ENCODE assay signal across 14 mouse cellular contexts in the genomic region with DNA sequence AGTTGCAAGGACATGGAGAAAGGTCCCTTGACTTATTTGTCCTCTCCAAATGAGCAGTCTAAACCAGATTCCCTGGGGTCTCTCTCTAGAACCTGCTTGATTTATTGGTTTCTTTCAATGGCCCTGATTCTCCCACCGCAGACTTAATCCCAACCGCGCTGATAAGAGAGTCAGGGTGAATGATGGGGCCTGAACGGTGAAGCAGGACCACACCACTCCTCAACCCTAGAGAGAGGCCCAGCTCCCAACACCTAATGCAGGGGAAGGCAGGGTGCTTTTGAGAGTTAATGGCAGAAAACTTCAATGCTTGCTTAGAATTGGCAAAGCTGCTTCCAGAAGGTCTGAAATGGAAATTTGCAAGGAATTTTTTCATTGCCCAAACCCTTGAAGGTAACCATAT. TPM values are rescaled to one million over a fixed set of nuclear protein-coding genes. Genes with fewer than 3 reads are reported as not detected.
DNase-seq lines count a peak whose midpoint lies in the region; ATAC-seq and TF ChIP-seq lines count a peak whose summit lies in the region.
"Had no signal": no experiment of that assay in that cellular context is flagged by ENCODE, and none has a peak within 500 bp of the region (broad histone marks: within the 10 kb centered on the region; RNA-seq: fewer than 3 reads in every experiment).

No protein-coding gene starts in this region.

- no peak for TF ChIP-seq CTCF in kidney, postnatal 0 days (IDR thresholded peaks at IDR 0.05; ENCODE audit: low read depth)

- no peaks in the 10 kb centered on the region for H3K4me1 ChIP-seq in kidney, postnatal 0 days (replicated peaks; ENCODE audit: insufficient read depth, low read length)
- H3K4me1 ChIP-seq in hindbrain, embryonic 10.5 days (replicated peaks) = peaks cover 57% of the 10 kb centered on the region
- H3K4me1 ChIP-seq in limb, embryonic 15.5 days = peaks cover 39% of the 10 kb centered on the region
- peaks cover 36% of the 10 kb centered on the region for H3K4me1 ChIP-seq in neural tube, embryonic 13.5 days (replicated peaks)

- no peak for DNase-seq in kidney, postnatal 0 days (ENCODE audit: low spot score)
- DNase-seq in kidney, adult 18-20 months = no peak
- no peak for DNase-seq in hindbrain, embryonic 10.5 days (ENCODE audit: low spot score)
- DNase-seq in left cerebral cortex, adult 11 months (ENCODE audit: low spot score) = no peak
- DNase-seq: adrenal gland, postnatal 14 days; cerebellum, postnatal 25 days; kidney, postnatal 36 days had no signal

- peak overlapping the region; percentile 57 for H3K4me3 ChIP-seq in kidney, postnatal 0 days (replicated peaks; ENCODE audit: low read depth, low read length)
- H3K4me3 ChIP-seq in hindbrain, embryonic 10.5 days = peak overlapping the region; percentile 61; the same call in 1 of the 2 replicates
- H3K4me3 ChIP-seq in limb, embryonic 15.5 days = peak overlapping the region; percentile 48
- peak overlapping the region; percentile 16 for H3K4me3 ChIP-seq in neural tube, embryonic 13.5 days

- H3K4me2 ChIP-seq in kidney, postnatal 0 days (ENCODE audit: low read length) = peak overlapping the region; percentile 91
- H3K4me2 ChIP-seq in limb, embryonic 15.5 days = 0 out of 2 replicates have a peak overlapping the region, but pooled peaks have one; percentile 11
- H3K4me2 ChIP-seq in neural tube, embryonic 13.5 days = peak overlapping the region; percentile 14; the same call in 1 of the 2 replicates

- H3K27me3 ChIP-seq in kidney, postnatal 0 days (ENCODE audit: insufficient read depth, low read length) = peaks cover 24% of the 10 kb centered on the region
- peaks cover 93% of the 10 kb centered on the region for H3K27me3 ChIP-seq in hindbrain, embryonic 10.5 days (ENCODE audit: insufficient read depth, poor library complexity, severe bottlenecking)
- H3K27me3 ChIP-seq in limb, embryonic 15.5 days = peaks cover 88% of the 10 kb centered on the region
- peaks cover 100% of the 10 kb centered on the region for H3K27me3 ChIP-seq in neural tube, embryonic 13.5 days

- H3K36me3 ChIP-seq in kidney, postnatal 0 days (ENCODE audit: insufficient read depth, low read length) = no peaks in the 10 kb centered on the region
- no peaks in the 10 kb centered on the region for H3K36me3 ChIP-seq in hindbrain, embryonic 10.5 days
- H3K36me3 ChIP-seq in limb, embryonic 15.5 days = no peaks in the 10 kb centered on the region
- no peaks in the 10 kb centered on the region for H3K36me3 ChIP-seq in neural tube, embryonic 13.5 days

- H3K9ac ChIP-seq in kidney, postnatal 0 days (ENCODE audit: low read depth, low read length) = peak overlapping the region; percentile 58
- no peak overlapping the region for H3K9ac ChIP-seq in limb, embryonic 15.5 days
- 0 out of 2 replicates have a peak overlapping the region, but pooled peaks have one; percentile 23 for H3K9ac ChIP-seq in neural tube, embryonic 13.5 days

- no peak for ATAC-seq in kidney, postnatal 0 days (replicated peaks; ENCODE audit: low FRiP score, low read depth)
- ATAC-seq in limb, embryonic 15.5 days (ENCODE audit: insufficient number of reproducible peaks, low FRiP score, low TSS enrichment, low read depth) = no peak
- ATAC-seq in neural tube, embryonic 13.5 days (ENCODE audit: low read depth) = no peak
- ATAC-seq in erythroblast, adult 5-6 weeks (replicated peaks; ENCODE audit: low FRiP score, poor library complexity, severe bottlenecking) = no peak

- peak overlapping the region; percentile 57; the same call in 1 of the 2 replicates for H3K27ac ChIP-seq in kidney, postnatal 0 days
- H3K27ac ChIP-seq in hindbrain, embryonic 10.5 days = no peak overlapping the region
- no peak overlapping the region for H3K27ac ChIP-seq in limb, embryonic 15.5 days
- no peak overlapping the region for H3K27ac ChIP-seq in neural tube, embryonic 13.5 days (replicated peaks)

- WGBS in kidney, postnatal 0 days = 29% methylated on average over 4 of the region's 4 CpGs
- 3% methylated on average over 4 of the region's 4 CpGs for WGBS in hindbrain, embryonic 10.5 days
- WGBS in limb, embryonic 15.5 days = 12% methylated on average over 4 of the region's 4 CpGs
- 2% methylated on average over 4 of the region's 4 CpGs for WGBS in neural tube, embryonic 13.5 days

- H3K9me3 ChIP-seq in kidney, postnatal 0 days (replicated peaks; ENCODE audit: low read length) = no peaks in the 10 kb centered on the region
- H3K9me3 ChIP-seq in hindbrain, embryonic 10.5 days = no peaks in the 10 kb centered on the region
- no peaks in the 10 kb centered on the region for H3K9me3 ChIP-seq in limb, embryonic 15.5 days
- H3K9me3 ChIP-seq in neural tube, embryonic 13.5 days = no peaks in the 10 kb centered on the region

RNA-seq across cellular contexts. Expression of a gene that starts 5.8 kb away (rescaled TPM):
- polyA plus RNA-seq in kidney, postnatal 0 days (2015; fragmentation: Nextera tagmentation; extraction: Ambion mirVana) = 3.3 and 5.0 TPM in 2 replicates
- 0.75 and 1.0 TPM in 2 replicates for polyA plus RNA-seq in hindbrain, embryonic 10.5 days (2016; fragmentation: Nextera tagmentation; extraction: Ambion mirVana)
- not detected in 2 replicates for polyA plus RNA-seq in limb, embryonic 15.5 days (2015; fragmentation: Nextera tagmentation; extraction: Ambion mirVana)
- 0.29 TPM in 1 of 2 replicates, not detected in the other for polyA plus RNA-seq in neural tube, embryonic 13.5 days (2015; fragmentation: Nextera tagmentation; extraction: Ambion mirVana)
- not detected in 2 replicates for total RNA-seq in erythroblast, adult 5-6 weeks (2015; ENCODE audit: low replicate concordance)
- not detected in 2 replicates for total RNA-seq in erythroblast, adult 5-6 weeks (2017; ENCODE audit: low replicate concordance)
- total RNA-seq: MEL had no signal
- polyA plus RNA-seq: liver, embryonic 16.5 days; myocyte; small intestine, adult 2 months had no signal

RNA-seq across cellular contexts. Expression of a gene that starts 14.1 kb away (rescaled TPM):
- polyA plus RNA-seq in kidney, postnatal 0 days (2015; fragmentation: Nextera tagmentation; extraction: Ambion mirVana) = 12.5 and 18.7 TPM in 2 replicates
- 0.54 TPM in 1 of 2 replicates, not detected in the other for polyA plus RNA-seq in hindbrain, embryonic 10.5 days (2016; fragmentation: Nextera tagmentation; extraction: Ambion mirVana)
- not detected in 2 replicates for polyA plus RNA-seq in limb, embryonic 15.5 days (2015; fragmentation: Nextera tagmentation; extraction: Ambion mirVana)
- polyA plus RNA-seq in neural tube, embryonic 13.5 days (2015; fragmentation: Nextera tagmentation; extraction: Ambion mirVana) = 1.1 TPM in 1 of 2 replicates, not detected in the other
- not detected in 2 replicates for total RNA-seq in erythroblast, adult 5-6 weeks (2015; ENCODE audit: low replicate concordance)
- total RNA-seq in erythroblast, adult 5-6 weeks (2017; ENCODE audit: low replicate concordance) = not detected in 2 replicates
- total RNA-seq: adrenal gland, postnatal 14 days had no signal
- polyA plus RNA-seq: liver, embryonic 16.5 days; myocyte; small intestine, adult 2 months had no signal

RNA-seq across cellular contexts. Expression of a gene that starts 14.6 kb away (rescaled TPM):
- 95.1 and 99.1 TPM in 2 replicates for polyA plus RNA-seq in kidney, postnatal 0 days (2015; fragmentation: Nextera tagmentation; extraction: Ambion mirVana)
- 14.2 and 16.8 TPM in 2 replicates for polyA plus RNA-seq in hindbrain, embryonic 10.5 days (2016; fragmentation: Nextera tagmentation; extraction: Ambion mirVana)
- 38.8 and 41.4 TPM in 2 replicates for polyA plus RNA-seq in limb, embryonic 15.5 days (2015; fragmentation: Nextera tagmentation; extraction: Ambion mirVana)
- polyA plus RNA-seq in neural tube, embryonic 13.5 days (2015; fragmentation: Nextera tagmentation; extraction: Ambion mirVana) = 10.1 and 12.4 TPM in 2 replicates
- total RNA-seq in erythroblast, adult 5-6 weeks (2015; ENCODE audit: low replicate concordance) = 0.42 and 1.5 TPM in 2 replicates
- total RNA-seq in erythroblast, adult 5-6 weeks (2017; ENCODE audit: low replicate concordance) = 0.56 and 1.4 TPM in 2 replicates

Comparison
In these comparisons a context has a peak if more than half of its experiments do, and no peak if none do; other contexts are left out.
1. H3K4me2 ChIP-seq: peak in every context shown above with its lines; median percentile 91 in kidney, postnatal 0 days; 14 in neural tube, embryonic 13.5 days; 11 in limb, embryonic 15.5 days.